Comparison of ENCODE assay signal across 15 mouse cellular contexts in genomic region chr8:39950178-39950896, GRCm38 (mm10).
DNase-seq lines count a peak whose midpoint lies in the region; ATAC-seq lines count a peak whose summit lies in the region.
"Had no signal": no experiment of that assay in that cellular context is flagged by ENCODE, and none has a peak within 500 bp of the region (broad histone marks: within the 10 kb centered on the region; RNA-seq: fewer than 3 reads in every experiment).

No protein-coding gene starts in this region.

- H3K36me3 ChIP-seq in midbrain, embryonic 15.5 days (replicated peaks): no peaks in the 10 kb centered on the region
- H3K36me3 ChIP-seq: limb, embryonic 15.5 days; stomach, embryonic 15.5 days had no signal

- H3K9me3 ChIP-seq in midbrain, embryonic 15.5 days: no peaks in the 10 kb centered on the region
- H3K9me3 ChIP-seq: limb, embryonic 15.5 days; stomach, embryonic 15.5 days had no signal

- DNase-seq in embryo, embryonic 10 days (ENCODE audit: low spot score): peak; percentile 9
- DNase-seq in embryo, embryonic 9.5 days (ENCODE audit: extremely low spot score): no peak
- DNase-seq in embryo, embryonic 11 days: peak; percentile 2
- DNase-seq in layer of hippocampus, adult 11-12 months (ENCODE audit: low spot score): peak; percentile 55
- DNase-seq in liver: no peak
- DNase-seq in spleen, postnatal 14 days (ENCODE audit: low spot score in 2 of 2): no peak
- no peak for DNase-seq in left cerebral cortex, adult 18-20 months (ENCODE audit: low spot score in 2 of 2)
- DNase-seq: kidney, postnatal 36 days; lung, postnatal 14 days; right cerebral cortex, postnatal 25 days had no signal

- H3K9ac ChIP-seq in midbrain, embryonic 15.5 days: no peak overlapping the region
- H3K9ac ChIP-seq: limb, embryonic 15.5 days; stomach, embryonic 15.5 days had no signal

- H3K27ac ChIP-seq in midbrain, embryonic 15.5 days: no peak overlapping the region
- H3K27ac ChIP-seq: limb, embryonic 15.5 days; stomach, embryonic 15.5 days had no signal

- H3K27me3 ChIP-seq in midbrain, embryonic 15.5 days (replicated peaks): no peaks in the 10 kb centered on the region
- H3K27me3 ChIP-seq: limb, embryonic 15.5 days; stomach, embryonic 15.5 days had no signal

- no peaks in the 10 kb centered on the region for H3K4me1 ChIP-seq in midbrain, embryonic 15.5 days
- H3K4me1 ChIP-seq: stomach, embryonic 15.5 days had no signal

- WGBS in midbrain, embryonic 15.5 days: 62% methylated on average over 6 of the region's 6 CpGs

- H3K4me2 ChIP-seq in midbrain, embryonic 15.5 days: no peak overlapping the region
- H3K4me2 ChIP-seq: heart, embryonic 11.5 days; limb, embryonic 15.5 days; stomach, embryonic 15.5 days had no signal

- peak; percentile 65; the same call in 1 of the 2 replicates for ATAC-seq in midbrain, embryonic 15.5 days (replicated peaks)
- ATAC-seq: activated CD4-positive, CD25-positive, alpha-beta regulatory T cell, adult 4 months had no signal

- no peak overlapping the region for H3K4me3 ChIP-seq in midbrain, embryonic 15.5 days
- H3K4me3 ChIP-seq: limb, embryonic 15.5 days; stomach, embryonic 15.5 days had no signal

Comparison
In these comparisons a context has a peak if more than half of its experiments do, and no peak if none do; other contexts are left out.
1. DNase-seq: peak in embryo, embryonic 10 days (single experiment), embryo, embryonic 11 days (single experiment) and layer of hippocampus, adult 11-12 months (single experiment); none in embryo, embryonic 9.5 days (single experiment), liver (single experiment), spleen, postnatal 14 days (0 of 2) and left cerebral cortex, adult 18-20 months (0 of 2).